Mouse (Mus musculus): Measurements from ENCODE around the gene BC028528. TPM values are rescaled to one million over a fixed set of nuclear protein-coding genes. Genes with fewer than 3 reads are reported as not detected.

BC028528 gene
- polyA plus RNA-seq, 1 experiment from 2014 or later = 23.8 TPM

- Histone ChIP-seq H3K36me3 (peaks cover 67% of the 10 kb centered on the region), H3K4me3 (replicated peaks) (no peak overlapping the region), H3K9ac (replicated peaks) (no peak overlapping the region), H3K4me1 (peaks cover 11% of the 10 kb centered on the region), H3K27ac (replicated peaks) (no peak overlapping the region), H3K4me2 (no peak overlapping the region), H3K9me3 (replicated peaks) (no peaks in the 10 kb centered on the region), H3K27me3 (replicated peaks) (no peaks in the 10 kb centered on the region)
- ATAC-seq (ENCODE audit: low FRiP score) = no peak
- 95% methylated on average over 8 of the region's 8 CpGs for WGBS
These were observed 40.5 kb downstream of the BC028528 start for GRCm38 (mm10) chr3:95851317-95851716.

GRCm38 (mm10) chr3:95850611-95851010 is 41.2 kb downstream of the BC028528 start:
- H3K36me3 ChIP-seq = peaks cover 74% of the 10 kb centered on the region
- no peak overlapping the region for H3K4me3 ChIP-seq (replicated peaks)
- no peak overlapping the region for H3K4me2 ChIP-seq
- WGBS = 88% methylated on average over 4 of the region's 4 CpGs
- no peaks in the 10 kb centered on the region for H3K27me3 ChIP-seq (replicated peaks)
- no peak for ATAC-seq (ENCODE audit: low FRiP score)
- no peak overlapping the region for H3K9ac ChIP-seq (replicated peaks)
- no peak overlapping the region for H3K27ac ChIP-seq (replicated peaks)
- H3K4me1 ChIP-seq = peaks cover 8% of the 10 kb centered on the region
- H3K9me3 ChIP-seq (replicated peaks) = no peaks in the 10 kb centered on the region

DNA sequence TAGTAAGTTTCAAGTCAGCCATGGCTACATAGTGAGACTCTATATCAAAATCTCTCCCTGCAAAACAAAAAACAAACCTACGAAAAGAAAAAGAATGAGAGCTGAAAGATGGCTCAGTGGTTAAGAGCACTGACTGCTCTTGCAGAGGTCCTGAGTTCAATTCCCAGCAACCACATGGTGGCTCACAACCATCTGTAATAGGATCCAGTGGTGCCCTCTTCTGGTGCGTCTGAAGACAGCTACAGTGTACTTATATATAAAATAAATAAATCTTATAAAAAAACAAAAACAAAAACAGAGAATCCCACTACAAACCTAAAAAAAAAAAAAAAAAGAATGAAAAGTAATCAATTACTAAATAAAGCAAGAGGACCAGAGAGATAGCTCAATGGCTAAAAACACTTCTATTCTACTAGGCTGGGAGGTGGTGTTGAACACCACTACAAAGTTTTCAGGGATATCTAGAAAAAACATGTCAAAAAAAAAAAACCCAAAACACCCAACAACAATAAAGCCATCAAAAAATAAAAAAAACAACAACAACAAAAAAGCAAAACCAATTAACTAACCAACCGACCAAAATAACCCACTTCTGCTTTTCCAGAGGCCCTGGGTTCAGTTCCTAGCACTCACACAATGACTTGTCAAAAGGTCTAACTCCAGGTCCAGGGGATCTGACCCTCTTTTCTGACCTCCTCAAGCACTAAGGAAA is 49.1 kb downstream of the BC028528 start:
- no peaks in the 10 kb centered on the region for H3K27me3 ChIP-seq (replicated peaks)
- H3K9ac ChIP-seq (replicated peaks) = no peak overlapping the region
- no peak overlapping the region for H3K4me3 ChIP-seq (replicated peaks)
- WGBS = 91% methylated on average over 3 of the region's 3 CpGs
- H3K4me1 ChIP-seq = no peaks in the 10 kb centered on the region
- H3K4me2 ChIP-seq = no peak overlapping the region
- H3K9me3 ChIP-seq (replicated peaks) = no peaks in the 10 kb centered on the region
- no peak for ATAC-seq (ENCODE audit: low FRiP score)
- H3K27ac ChIP-seq (replicated peaks) = no peak overlapping the region
- peaks cover 82% of the 10 kb centered on the region for H3K36me3 ChIP-seq

DNA sequence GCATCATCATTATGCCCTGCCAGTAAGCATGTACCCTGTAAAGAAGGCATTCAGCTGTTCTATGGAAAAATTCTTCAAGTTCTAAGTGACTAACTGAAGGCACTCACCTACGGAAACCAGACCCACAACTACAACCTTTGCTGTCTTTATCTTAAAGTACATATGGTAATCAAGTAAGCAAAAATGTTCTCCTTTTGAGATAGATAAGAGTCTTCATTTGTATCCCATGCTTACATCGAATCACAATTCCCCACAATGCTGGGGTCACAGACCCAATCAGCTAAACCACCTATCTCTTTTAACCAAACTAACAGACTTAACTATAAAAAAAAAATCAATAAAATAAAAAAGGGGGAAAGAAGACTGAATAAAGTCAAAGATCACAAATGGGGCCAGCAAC is 52.6 kb downstream of the BC028528 start:
- 93% methylated on average over 2 of the region's 2 CpGs for WGBS
- Histone ChIP-seq H3K4me1 (no peaks in the 10 kb centered on the region), H3K4me2 (no peak overlapping the region), H3K4me3 (replicated peaks) (no peak overlapping the region), H3K9ac (replicated peaks) (no peak overlapping the region), H3K27ac (replicated peaks) (no peak overlapping the region), H3K36me3 (peaks cover 76% of the 10 kb centered on the region), H3K27me3 (replicated peaks) (no peaks in the 10 kb centered on the region), H3K9me3 (replicated peaks) (no peaks in the 10 kb centered on the region)
- no peak for ATAC-seq (ENCODE audit: low FRiP score)

Other genes with a start within 250 kb of the BC028528 start
- 41.4 and 42.0 TPM in 2 replicates for gene Mcl1, start 233.2 kb downstream of the BC028528 start, polyA plus RNA-seq (2015; fragmentation: Nextera tagmentation; extraction: Ambion mirVana)
- 1.3 and 1.6 TPM in 2 replicates for gene Adamtsl4, start 204.1 kb downstream of the BC028528 start, polyA plus RNA-seq (2015; fragmentation: Nextera tagmentation; extraction: Ambion mirVana)
- gene Ecm1, start 152.4 kb downstream of the BC028528 start, polyA plus RNA-seq (2015; fragmentation: Nextera tagmentation; extraction: Ambion mirVana) = 11.6 and 11.8 TPM in 2 replicates
- gene Tars2, start 131.8 kb downstream of the BC028528 start, polyA plus RNA-seq (2015; fragmentation: Nextera tagmentation; extraction: Ambion mirVana) = 49.4 and 52.7 TPM in 2 replicates
- gene Rprd2, start 73.1 kb downstream of the BC028528 start, polyA plus RNA-seq (2015; fragmentation: Nextera tagmentation; extraction: Ambion mirVana) = 20.3 and 22.3 TPM in 2 replicates
- 32.2 and 36.3 TPM in 2 replicates for gene Prpf3, start 36.1 kb downstream of the BC028528 start, polyA plus RNA-seq (2015; fragmentation: Nextera tagmentation; extraction: Ambion mirVana)
- 284 and 296 TPM in 2 replicates for gene Mrps21, start 20.5 kb downstream of the BC028528 start, polyA plus RNA-seq (2015; fragmentation: Nextera tagmentation; extraction: Ambion mirVana)
- 4.3 and 4.5 TPM in 2 replicates for gene Ciart, start 9.8 kb downstream of the BC028528 start, polyA plus RNA-seq (2015; fragmentation: Nextera tagmentation; extraction: Ambion mirVana)
- 31.0 and 39.5 TPM in 2 replicates for gene Aph1a, start 2.0 kb upstream of the BC028528 start, polyA plus RNA-seq (2015; fragmentation: Nextera tagmentation; extraction: Ambion mirVana)
- gene Car14, start 12.7 kb upstream of the BC028528 start, polyA plus RNA-seq (2015; fragmentation: Nextera tagmentation; extraction: Ambion mirVana) = 1.3 and 1.8 TPM in 2 replicates
- gene Anp32e, start 37.2 kb upstream of the BC028528 start, polyA plus RNA-seq (2015; fragmentation: Nextera tagmentation; extraction: Ambion mirVana) = 99.6 and 157 TPM in 2 replicates
- 46.7 and 48.6 TPM in 2 replicates for gene Plekho1, start 104.0 kb upstream of the BC028528 start, polyA plus RNA-seq (2015; fragmentation: Nextera tagmentation; extraction: Ambion mirVana)
- gene Vps45, start 166.5 kb upstream of the BC028528 start, polyA plus RNA-seq (2015; fragmentation: Nextera tagmentation; extraction: Ambion mirVana) = 53.8 and 67.8 TPM in 2 replicates
- 10.5 TPM in 2 replicates for gene Otud7b, start 212.5 kb upstream of the BC028528 start, polyA plus RNA-seq (2015; fragmentation: Nextera tagmentation; extraction: Ambion mirVana)

All from neural tube, embryonic 15.5 days (tissue).